Mouse (Mus musculus) heart, postnatal 10 days (tissue): ENCODE results near the gene Golga3. TPM values are rescaled to one million over a fixed set of nuclear protein-coding genes. Genes with fewer than 3 reads are reported as not detected.

ENCODE experiments used
- DNase-seq, 2 experiments: peaks; one replicate each; pipeline ENCODE4 v3.0.0; 2021
- intact Hi-C: fragments of 180-260 bp; cut with DNase I; formaldehyde crosslinking; loops from one replicate; pipeline ENCODE4 v1.15.1; 2025
- total RNA-seq, 2 experiments: library from RNA; stranded (reverse); gene quantifications; 2 replicates each; pipeline ENCODE4 v1.2.3; 2021

The Golga3 gene
- 10 to 100 TPM; 35.3 to 39.5 TPM for total RNA-seq

GRCm38 (mm10) chr5:110176362-110177020 lies at the start of gene Golga3:
TSS of gene Golga3 (plus strand) at chr5:110176701.
- peak; percentile 94 to 95 for DNase-seq
- intact Hi-C loops: loop anchor here (1.0 to 5.0 kb wide), 2 partner anchors 39 to 91 kb away; partner anchors contain the start of gene Pgam5

- peak; percentile 99 for DNase-seq
- intact Hi-C loops: loop anchor here (5.0 kb wide), 1 partner anchor 78 kb away; no protein-coding TSS in a partner anchor
These were observed 41.0 kb upstream of the Golga3 start, which contains the start of gene Chfr for GRCm38 (mm10) chr5:110135293-110136086. TSS of gene Chfr (plus strand) at chr5:110135842.

DNA sequence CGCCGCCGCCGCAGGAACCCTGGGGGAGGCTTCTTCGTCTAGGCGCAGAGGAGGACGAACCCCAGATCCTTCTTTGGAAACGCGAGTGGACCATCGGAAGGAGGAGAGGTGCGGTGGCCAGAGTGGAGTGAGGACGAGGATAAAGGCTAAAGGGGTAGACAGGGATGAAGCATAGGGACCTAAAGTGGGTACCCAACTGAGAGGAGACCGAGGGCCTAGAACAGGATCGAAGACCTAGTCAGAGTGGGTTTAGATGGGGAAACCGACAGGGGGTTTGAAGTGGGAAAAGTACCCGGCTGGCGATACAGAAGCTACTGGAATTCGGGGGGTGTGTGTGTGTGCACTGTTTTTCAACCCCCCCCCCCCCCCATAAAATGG lies 40.4 kb upstream of the Golga3 start:
- intact Hi-C loops: loop anchor here (5.0 kb wide), 1 partner anchor 79 kb away; no protein-coding TSS in a partner anchor
- no peak for DNase-seq

GRCm38 (mm10) chr5:110137816-110138215 lies 38.7 kb upstream of the Golga3 start:
- no peak for DNase-seq
- intact Hi-C loops: loop anchor here (1.0 to 5.0 kb wide), 2 partner anchors 39 to 81 kb away; no protein-coding TSS in a partner anchor

- intact Hi-C loops: loop anchor here (5.0 kb wide), 1 partner anchor 82 kb away; no protein-coding TSS in a partner anchor
- no peak for DNase-seq
These were observed 37.2 kb upstream of the Golga3 start for GRCm38 (mm10) chr5:110139325-110139724.

DNA sequence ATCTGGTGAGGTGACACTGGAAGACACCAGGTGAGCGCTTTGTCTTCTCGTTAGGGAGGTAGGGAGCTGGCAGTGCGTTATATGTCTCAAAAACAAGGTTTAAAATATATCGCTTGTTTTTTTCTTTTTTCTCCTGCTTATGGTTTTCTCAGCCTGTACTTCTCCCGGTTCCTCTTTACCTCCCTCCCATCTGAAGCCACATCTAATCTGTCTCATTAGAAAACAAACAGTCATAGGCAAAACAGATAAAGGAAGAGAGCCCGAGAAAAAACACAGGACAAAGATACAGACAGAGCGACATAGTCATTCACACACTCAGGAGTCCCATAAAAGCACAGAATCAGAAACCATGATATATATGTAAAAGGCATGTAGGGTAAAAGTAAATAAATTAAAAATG lies 36.1 kb upstream of the Golga3 start:
- intact Hi-C loops: no loop called here
- no peak for DNase-seq

DNA sequence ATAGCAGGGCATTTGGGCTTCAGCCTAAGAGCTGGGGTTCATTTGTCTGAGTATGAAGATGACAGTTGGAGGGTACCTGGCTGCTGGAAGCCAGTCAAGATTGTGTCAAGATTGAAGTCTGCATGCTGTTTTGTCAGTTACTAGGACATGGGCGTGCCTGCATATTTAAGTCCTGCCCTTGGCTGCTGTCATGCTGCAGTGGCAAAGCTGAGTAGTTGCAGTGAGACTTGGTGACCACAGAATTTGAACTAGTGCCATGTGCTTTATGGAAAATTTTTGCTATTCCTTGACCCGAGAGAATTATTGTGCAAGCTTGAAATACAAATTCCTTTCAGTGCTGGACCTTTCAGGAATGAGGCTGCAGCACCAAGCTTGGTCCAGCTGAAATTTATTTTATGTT lies 34.2 kb upstream of the Golga3 start:
- intact Hi-C loops: no loop called here
- peak; percentile 27 to 30 for DNase-seq

GRCm38 (mm10) chr5:110143007-110143406 lies 33.5 kb upstream of the Golga3 start:
- peak; percentile 10 to 14 for DNase-seq
- intact Hi-C loops: no loop called here

GRCm38 (mm10) chr5:110169374-110169773 lies 7.1 kb upstream of the Golga3 start:
- intact Hi-C loops: no loop called here
- no peak for DNase-seq

DNA sequence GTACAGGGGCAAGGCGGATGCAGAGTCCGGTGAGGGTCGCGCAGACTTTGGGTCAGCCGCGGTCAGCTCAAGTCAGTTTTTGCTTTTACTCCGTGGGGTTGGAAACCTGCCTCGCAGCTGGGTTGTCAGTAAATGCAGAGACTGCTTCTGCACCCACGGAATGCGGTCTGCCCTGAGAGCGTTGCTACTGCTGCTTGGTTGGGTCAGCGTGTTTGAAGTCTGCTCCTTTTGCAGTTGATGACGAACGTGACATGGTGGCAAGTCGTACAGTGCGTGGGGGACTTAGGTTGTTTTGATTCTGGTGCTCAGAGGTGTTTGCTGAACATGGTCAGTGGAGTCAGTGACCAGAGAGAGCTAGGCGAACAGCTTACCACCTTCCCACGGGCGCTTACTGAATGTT lies 520 bp downstream of the Golga3 start:
- intact Hi-C loops: loop anchor here (1.0 to 5.0 kb wide), 2 partner anchors 40 to 90 kb away; partner anchors contain the start of gene Pgam5
- DNase-seq: no peak

- DNase-seq: no peak
- intact Hi-C loops: loop anchor here (5.0 kb wide), 1 partner anchor 89 kb away; the partner anchor contains the start of gene Pgam5
These were observed 2.1 kb downstream of the Golga3 start for GRCm38 (mm10) chr5:110178628-110179027.

DNA sequence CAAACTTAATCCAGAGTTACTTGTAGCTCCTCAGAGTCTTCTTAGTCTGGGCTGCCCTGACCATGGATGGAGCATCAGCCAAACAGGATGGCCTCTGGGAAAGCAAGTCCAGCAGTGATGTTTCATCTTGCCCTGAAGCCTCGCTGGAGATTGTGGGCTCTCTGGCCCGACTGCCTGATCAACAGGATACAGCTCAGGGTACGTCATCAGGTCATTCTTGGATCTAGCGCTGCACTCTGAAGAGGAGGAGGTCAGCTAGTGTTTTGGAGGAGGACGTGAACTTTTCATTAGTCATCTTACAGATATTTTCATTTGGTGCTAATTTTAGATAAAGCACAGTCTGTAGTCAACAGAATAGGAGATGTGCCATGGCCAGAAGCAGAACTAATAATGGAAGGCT lies 5.2 kb downstream of the Golga3 start:
- intact Hi-C loops: no loop called here
- peak; percentile 23 to 31 for DNase-seq

DNA sequence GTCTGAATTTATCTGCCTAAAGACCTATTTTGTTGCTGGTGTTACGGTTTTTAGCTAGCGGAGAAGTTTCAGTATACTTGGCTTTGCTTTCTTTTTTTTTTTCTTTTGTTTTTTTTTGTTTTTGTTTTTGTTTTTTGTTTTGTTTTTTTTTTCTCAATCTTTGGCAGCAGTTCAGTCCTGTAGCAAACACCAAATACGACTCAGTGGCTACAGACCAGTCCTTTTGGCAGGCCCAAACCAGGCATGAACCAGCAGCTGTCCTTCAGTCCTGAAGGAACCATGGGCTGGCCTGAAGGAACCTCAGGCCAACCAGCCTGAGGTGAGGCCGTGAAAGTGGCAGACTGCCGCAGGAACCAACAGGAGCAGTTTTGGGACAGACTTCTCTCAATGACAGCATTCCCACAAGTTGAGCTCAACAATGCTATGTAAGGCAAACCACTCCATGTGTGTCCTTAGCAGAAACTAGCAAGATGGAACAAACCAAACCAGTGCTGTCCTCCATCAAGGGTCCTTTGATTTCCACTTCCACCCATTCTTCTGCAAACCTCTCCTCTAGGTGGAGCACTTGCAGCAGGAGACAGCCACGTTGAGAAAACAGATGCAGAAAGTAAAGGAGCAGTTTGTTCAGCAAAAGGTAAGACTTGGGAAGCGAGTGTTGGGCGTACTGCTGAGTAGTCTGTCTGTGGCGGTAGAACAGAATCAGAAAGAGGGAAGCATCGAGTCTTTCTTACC lies 26.8 kb downstream of the Golga3 start:
- intact Hi-C loops: no loop called here
- peak in 1 of 2 experiments; percentile 6 for DNase-seq

- intact Hi-C loops: no loop called here
- DNase-seq: no peak
These were observed 28.3 kb downstream of the Golga3 start for GRCm38 (mm10) chr5:110204777-110205176.

DNA sequence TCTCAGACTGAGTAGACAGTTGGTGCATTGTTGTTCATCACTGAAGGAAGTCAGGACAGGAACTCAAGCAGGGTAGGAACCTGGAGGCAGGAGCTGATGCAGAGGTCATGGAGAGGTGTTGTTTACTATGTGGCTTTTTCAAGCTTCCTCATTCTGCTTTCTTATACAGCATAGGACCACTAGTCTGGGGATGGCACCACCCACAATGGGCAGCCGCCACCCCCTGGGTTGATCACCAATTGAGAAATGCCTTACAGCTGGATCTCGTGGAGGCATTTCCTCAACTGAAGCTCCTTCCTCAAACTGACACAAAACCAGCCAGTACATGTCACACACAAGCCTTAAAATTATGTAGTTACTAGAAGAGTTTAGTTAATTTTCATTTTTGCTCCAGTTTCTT lies 34.8 kb downstream of the Golga3 start:
- intact Hi-C loops: no loop called here

GRCm38 (mm10) chr5:110216780-110217179 lies 40.3 kb downstream of the Golga3 start:
- no peak for DNase-seq
- intact Hi-C loops: no loop called here

More for the DNA sequence above, 34.8 kb downstream of the Golga3 start:
- DNase-seq: no peak

GRCm38 (mm10) chr5:110220331-110220730 lies 43.8 kb downstream of the Golga3 start:
- no peak for DNase-seq
- intact Hi-C loops: no loop called here

DNA sequence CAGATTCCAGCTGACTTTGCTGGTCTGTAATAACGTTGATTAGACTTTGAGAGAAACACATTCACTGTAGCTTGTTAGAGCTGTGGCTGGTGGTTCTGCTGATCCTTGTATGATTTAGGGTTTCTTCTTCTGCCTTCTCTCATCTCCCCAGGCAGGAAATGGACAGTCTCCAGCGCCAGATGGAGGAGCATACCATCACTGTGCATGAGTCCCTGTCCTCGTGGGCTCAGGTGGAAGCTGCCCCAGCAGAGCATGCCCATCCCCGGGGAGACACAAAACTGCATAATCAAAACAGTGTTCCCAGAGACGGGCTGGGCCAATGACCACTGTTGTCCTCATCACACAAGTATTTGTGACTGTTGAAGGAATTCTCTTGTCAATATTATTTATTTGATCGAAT lies 46.3 kb downstream of the Golga3 start:
- intact Hi-C loops: no loop called here
- DNase-seq: no peak

DNA sequence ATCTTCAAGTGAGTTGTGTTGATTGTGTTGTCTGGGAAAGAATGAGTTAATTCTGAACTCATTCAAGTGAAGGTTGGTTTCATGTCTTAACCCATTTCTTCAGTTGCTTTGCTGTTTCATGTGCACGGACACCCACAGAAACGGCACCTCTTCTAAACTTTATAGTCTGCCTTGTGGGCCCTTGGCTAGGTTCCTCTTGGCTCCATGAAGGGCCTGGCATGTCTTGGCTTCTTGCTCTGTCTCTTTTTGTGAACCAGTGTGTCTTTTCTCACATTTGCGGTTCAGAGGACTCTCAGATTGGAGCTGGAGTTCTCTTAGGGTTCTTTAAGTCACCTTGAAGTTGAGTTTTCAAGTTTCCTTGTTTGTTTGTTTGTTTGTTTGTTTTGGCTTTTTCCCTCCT lies 48.6 kb downstream of the Golga3 start:
- no peak for DNase-seq
- intact Hi-C loops: no loop called here

- intact Hi-C loops: no loop called here
- no peak for DNase-seq
These were observed 50.9 kb downstream of the Golga3 start for GRCm38 (mm10) chr5:110227336-110227883.

- intact Hi-C loops: no loop called here
- DNase-seq: no peak
These were observed 53.9 kb downstream of the Golga3 start for GRCm38 (mm10) chr5:110230401-110230779.
